Mouse (Mus musculus): ENCODE results near the gene Ttc26. TPM values are rescaled to one million over a fixed set of nuclear protein-coding genes. Genes with fewer than 3 reads are reported as not detected.
A peak's percentile ranks its signal among the peaks of the same experiment; 100 is the strongest.

The Ttc26 gene
- polyA plus RNA-seq, 1 experiment: not detected

- no peaks in the 10 kb centered on the region for H3K27me3 ChIP-seq (ENCODE audit: control insufficient read depth)
- H3K4me3 ChIP-seq (replicated peaks): peak overlapping the region; percentile 65
- H3K36me3 ChIP-seq (ENCODE audit: control insufficient read depth): peaks cover 77% of the 10 kb centered on the region
- H3K9me3 ChIP-seq (ENCODE audit: control insufficient read depth, low read length): no peaks in the 10 kb centered on the region
- peak; percentile 88 for TF ChIP-seq GATA1 (IDR thresholded peaks at IDR 0.05; ENCODE audit: low read length)
- no peak for TF ChIP-seq TAL1 (IDR thresholded peaks at IDR 0.05; ENCODE audit: low read length)
- H3K4me1 ChIP-seq (ENCODE audit: control insufficient read depth): peaks cover 93% of the 10 kb centered on the region
These were observed 35.5 kb upstream of the Ttc26 start for GRCm38 (mm10) chr6:38345796-38346195.

GRCm38 (mm10) chr6:38347875-38348274 is 33.4 kb upstream of the Ttc26 start:
- Histone ChIP-seq H3K4me3 (replicated peaks) (peak overlapping the region; percentile 35), H3K9me3 (ENCODE audit: control insufficient read depth, low read length) (no peaks in the 10 kb centered on the region), H3K4me1 (ENCODE audit: control insufficient read depth) (peaks cover 90% of the 10 kb centered on the region), H3K36me3 (ENCODE audit: control insufficient read depth) (peaks cover 92% of the 10 kb centered on the region), H3K27me3 (ENCODE audit: control insufficient read depth) (no peaks in the 10 kb centered on the region)
- TF ChIP-seq GATA1 (IDR thresholded peaks at IDR 0.05; ENCODE audit: low read length) (no peak), TAL1 (IDR thresholded peaks at IDR 0.05; ENCODE audit: low read length) (no peak)

GRCm38 (mm10) chr6:38348811-38349453 is 32.3 kb upstream of the Ttc26 start:
- Histone ChIP-seq H3K9me3 (ENCODE audit: control insufficient read depth, low read length) (no peaks in the 10 kb centered on the region), H3K27me3 (ENCODE audit: control insufficient read depth) (no peaks in the 10 kb centered on the region), H3K36me3 (ENCODE audit: control insufficient read depth) (peaks cover 90% of the 10 kb centered on the region), H3K4me3 (replicated peaks) (peak overlapping the region; percentile 91), H3K4me1 (ENCODE audit: control insufficient read depth) (peaks cover 80% of the 10 kb centered on the region)
- TF ChIP-seq GATA1 (IDR thresholded peaks at IDR 0.05; ENCODE audit: low read length): no peak
- no peak for TF ChIP-seq TAL1 (IDR thresholded peaks at IDR 0.05; ENCODE audit: low read length)

GRCm38 (mm10) chr6:38349806-38350205 is 31.5 kb upstream of the Ttc26 start:
- TF ChIP-seq GATA1 (IDR thresholded peaks at IDR 0.05; ENCODE audit: low read length): no peak
- TF ChIP-seq TAL1 (IDR thresholded peaks at IDR 0.05; ENCODE audit: low read length): no peak
- H3K36me3 ChIP-seq (ENCODE audit: control insufficient read depth): peaks cover 81% of the 10 kb centered on the region
- no peaks in the 10 kb centered on the region for H3K27me3 ChIP-seq (ENCODE audit: control insufficient read depth)
- H3K9me3 ChIP-seq (ENCODE audit: control insufficient read depth, low read length): no peaks in the 10 kb centered on the region
- H3K4me3 ChIP-seq (replicated peaks): peak overlapping the region; percentile 91
- H3K4me1 ChIP-seq (ENCODE audit: control insufficient read depth): peaks cover 73% of the 10 kb centered on the region

- Histone ChIP-seq H3K9me3 (ENCODE audit: control insufficient read depth, low read length) (no peaks in the 10 kb centered on the region), H3K27me3 (ENCODE audit: control insufficient read depth) (no peaks in the 10 kb centered on the region), H3K4me3 (replicated peaks) (peak overlapping the region; percentile 91), H3K4me1 (ENCODE audit: control insufficient read depth) (peaks cover 73% of the 10 kb centered on the region), H3K36me3 (ENCODE audit: control insufficient read depth) (peaks cover 65% of the 10 kb centered on the region)
- TF ChIP-seq TAL1 (IDR thresholded peaks at IDR 0.05; ENCODE audit: low read length) (no peak), GATA1 (IDR thresholded peaks at IDR 0.05; ENCODE audit: low read length) (no peak)
These were observed 29.3 kb upstream of the Ttc26 start for GRCm38 (mm10) chr6:38351930-38352329.

- TF ChIP-seq TAL1 (IDR thresholded peaks at IDR 0.05; ENCODE audit: low read length) (no peak), GATA1 (IDR thresholded peaks at IDR 0.05; ENCODE audit: low read length) (no peak)
- peak overlapping the region; percentile 91 for H3K4me3 ChIP-seq (replicated peaks)
- H3K4me1 ChIP-seq (ENCODE audit: control insufficient read depth): peaks cover 72% of the 10 kb centered on the region
These were observed 28.8 kb upstream of the Ttc26 start for GRCm38 (mm10) chr6:38352451-38352850.

GRCm38 (mm10) chr6:38353181-38353580 is 28.1 kb upstream of the Ttc26 start:
- no peaks in the 10 kb centered on the region for H3K27me3 ChIP-seq (ENCODE audit: control insufficient read depth)
- H3K36me3 ChIP-seq (ENCODE audit: control insufficient read depth): peaks cover 53% of the 10 kb centered on the region
- peak overlapping the region; percentile 91 for H3K4me3 ChIP-seq (replicated peaks)
- peaks cover 72% of the 10 kb centered on the region for H3K4me1 ChIP-seq (ENCODE audit: control insufficient read depth)
- TF ChIP-seq TAL1 (IDR thresholded peaks at IDR 0.05; ENCODE audit: low read length): no peak
- no peak for TF ChIP-seq GATA1 (IDR thresholded peaks at IDR 0.05; ENCODE audit: low read length)
- no peaks in the 10 kb centered on the region for H3K9me3 ChIP-seq (ENCODE audit: control insufficient read depth, low read length)

More at GRCm38 (mm10) chr6:38352451-38352850, 28.8 kb upstream of the Ttc26 start:
- H3K36me3 ChIP-seq (ENCODE audit: control insufficient read depth): peaks cover 60% of the 10 kb centered on the region
- no peaks in the 10 kb centered on the region for H3K9me3 ChIP-seq (ENCODE audit: control insufficient read depth, low read length)
- no peaks in the 10 kb centered on the region for H3K27me3 ChIP-seq (ENCODE audit: control insufficient read depth)

- H3K27me3 ChIP-seq (ENCODE audit: control insufficient read depth): no peaks in the 10 kb centered on the region
- H3K4me1 ChIP-seq (ENCODE audit: control insufficient read depth): peaks cover 73% of the 10 kb centered on the region
- H3K36me3 ChIP-seq (ENCODE audit: control insufficient read depth): peaks cover 47% of the 10 kb centered on the region
- peak within 1 kb of the TSS; percentile 91 for H3K4me3 ChIP-seq (replicated peaks)
- TF ChIP-seq GATA1 (IDR thresholded peaks at IDR 0.05; ENCODE audit: low read length) (no peak), TAL1 (IDR thresholded peaks at IDR 0.05; ENCODE audit: low read length) (no peak)
- no peaks in the 10 kb centered on the region for H3K9me3 ChIP-seq (ENCODE audit: control insufficient read depth, low read length)
These were observed 27.2 kb upstream of the Ttc26 start, which contains the start of gene Zc3hav1 for GRCm38 (mm10) chr6:38353811-38354722. Gene Zc3hav1, minus strand, starts transcription at chr6:38354603.

All from erythroblast, embryonic 14.5 days (primary cell).